Mouse (Mus musculus) kidney, postnatal 25 days (tissue): ENCODE data around the gene 1700056E22Rik.
A peak's percentile ranks its signal among the peaks of the same experiment; 100 is the strongest.

Experiments used
- DNase-seq, 2 experiments: peaks; one replicate each; pipeline ENCODE4 v3.0.0; 2021; ENCODE audit warnings: mixed read lengths in 2 of 2

Gene 1700056E22Rik

DNA sequence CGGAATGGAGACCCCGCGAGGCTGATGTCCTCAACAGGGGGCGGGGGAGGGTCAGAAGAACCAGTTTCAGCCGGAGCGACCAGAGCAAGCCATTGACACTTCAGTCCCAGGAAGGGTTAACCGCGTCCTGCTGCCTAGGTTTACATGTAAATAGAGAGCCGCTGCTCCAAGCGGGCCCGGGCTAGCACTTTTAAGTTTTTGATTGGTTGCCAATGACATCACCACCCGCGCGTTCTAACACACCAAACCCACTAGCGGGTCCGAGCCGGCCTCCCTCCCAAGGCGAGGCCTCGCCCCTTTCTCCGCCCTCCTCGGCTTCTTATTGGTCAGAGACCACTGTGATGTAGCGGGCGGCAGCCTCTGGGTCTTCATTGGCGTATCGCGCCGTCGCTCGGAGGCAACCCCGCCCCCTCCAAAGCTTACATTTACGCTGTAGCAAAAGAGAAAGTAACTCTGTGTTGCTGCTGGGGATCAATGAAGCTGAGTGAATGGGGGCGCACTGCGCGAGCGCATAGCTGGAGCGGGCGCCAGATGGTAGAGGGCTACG, at the start of gene 1700056E22Rik:
TSS of gene 1700056E22Rik (minus strand) at position 291 of the 547 bp plus-strand sequence.
- DNase-seq, result peak; percentile 99 to 100

DNA sequence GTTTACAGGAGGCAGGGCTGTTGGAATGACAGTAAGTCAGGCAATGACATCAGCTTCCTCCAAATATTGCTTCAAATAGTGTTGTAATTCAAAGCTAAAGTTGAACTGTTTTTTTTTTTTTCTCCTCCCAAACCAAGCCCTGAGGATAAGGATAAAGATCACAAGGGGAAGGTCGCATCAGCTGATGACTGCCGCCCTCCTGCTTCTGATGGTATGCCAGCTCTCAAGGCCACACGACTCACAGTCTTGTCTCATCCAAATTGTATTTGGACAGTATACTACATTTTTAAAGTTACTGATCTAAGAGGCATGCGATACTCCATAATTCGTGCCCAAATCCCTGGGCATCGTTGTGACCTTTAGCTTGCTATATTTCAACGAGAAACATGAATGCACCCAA, 49.1 kb upstream of the 1700056E22Rik start:
- no peak for DNase-seq

DNA sequence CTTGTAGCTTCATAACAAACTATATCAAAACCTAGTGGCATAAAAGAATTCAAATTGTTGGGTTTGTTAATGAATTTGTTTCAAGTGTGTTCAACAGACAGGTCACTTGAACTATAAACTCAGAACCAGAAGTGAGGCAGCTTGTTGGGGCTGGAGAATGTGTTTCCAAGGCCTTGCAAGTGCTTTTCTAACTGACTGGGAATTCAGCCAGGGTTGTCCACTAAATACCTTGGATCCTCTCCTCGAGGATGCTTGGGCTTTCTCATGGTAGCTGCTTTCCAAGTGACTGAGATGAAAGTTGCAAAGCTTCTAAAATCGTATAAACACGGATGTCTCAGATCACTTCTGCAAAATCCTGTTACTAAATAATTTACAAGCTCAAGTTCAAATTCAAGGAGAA, 48.6 kb upstream of the 1700056E22Rik start:
- no peak for DNase-seq

DNA sequence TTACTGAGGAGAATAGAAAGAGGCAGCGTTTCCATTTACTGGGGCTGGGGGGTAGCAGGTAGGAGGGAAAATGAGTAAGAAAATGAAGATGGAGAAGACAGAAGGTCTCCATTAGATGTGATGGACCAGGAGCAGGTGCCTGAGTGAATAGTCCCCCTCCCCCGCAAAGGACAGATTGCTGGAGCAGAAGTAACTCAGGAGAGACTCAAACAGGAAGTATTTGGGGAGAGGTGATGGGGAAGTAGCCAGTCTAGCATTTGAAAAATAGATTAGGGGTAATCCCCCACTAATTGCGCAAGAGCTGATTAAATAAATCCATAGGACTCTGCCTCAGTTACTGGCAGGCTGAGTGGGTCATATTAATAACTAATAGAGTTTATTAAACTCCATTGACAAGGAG, 45.2 kb upstream of the 1700056E22Rik start:
- DNase-seq, result no peak

DNA sequence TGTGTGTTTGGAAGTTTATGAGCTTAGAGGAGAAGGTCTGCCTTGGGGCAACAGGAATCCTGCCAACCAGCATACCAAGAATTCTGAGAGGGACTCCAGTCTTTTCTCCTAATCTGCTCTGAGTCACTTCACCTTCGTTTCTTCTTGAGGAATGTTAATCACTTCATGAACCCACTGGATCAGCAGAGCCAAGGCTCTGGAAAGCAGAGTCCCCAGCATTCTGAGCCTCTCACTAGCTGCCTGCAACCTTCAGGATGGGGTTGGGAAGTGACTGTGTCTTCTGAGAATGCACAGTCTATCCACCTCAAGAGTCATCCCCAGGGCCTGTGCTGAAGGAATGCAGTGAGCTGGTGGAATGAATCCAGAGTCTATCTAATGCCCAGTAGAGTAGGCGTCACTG, 42.7 kb upstream of the 1700056E22Rik start:
- DNase-seq, result peak in 1 of 2 experiments; percentile 11

DNA sequence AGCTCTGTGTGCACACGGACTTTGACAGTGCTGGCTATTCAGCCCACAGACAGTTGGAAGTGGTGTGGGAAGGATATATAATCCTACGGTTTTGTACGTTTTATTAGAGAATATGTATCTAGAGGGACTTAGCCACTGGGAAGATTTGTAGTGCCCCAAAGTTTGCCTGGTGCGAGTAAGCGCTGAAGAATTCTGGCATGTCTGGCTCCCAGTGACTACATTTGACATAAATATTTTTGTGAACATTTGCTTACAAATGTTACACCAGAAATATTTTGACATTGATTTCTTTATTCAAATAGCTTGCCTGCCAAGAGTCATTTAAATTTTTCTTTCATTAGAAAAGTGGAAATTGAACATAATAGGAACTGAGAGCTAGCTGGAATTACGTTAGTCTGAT, 42.0 kb upstream of the 1700056E22Rik start:
- no peak for DNase-seq

DNA sequence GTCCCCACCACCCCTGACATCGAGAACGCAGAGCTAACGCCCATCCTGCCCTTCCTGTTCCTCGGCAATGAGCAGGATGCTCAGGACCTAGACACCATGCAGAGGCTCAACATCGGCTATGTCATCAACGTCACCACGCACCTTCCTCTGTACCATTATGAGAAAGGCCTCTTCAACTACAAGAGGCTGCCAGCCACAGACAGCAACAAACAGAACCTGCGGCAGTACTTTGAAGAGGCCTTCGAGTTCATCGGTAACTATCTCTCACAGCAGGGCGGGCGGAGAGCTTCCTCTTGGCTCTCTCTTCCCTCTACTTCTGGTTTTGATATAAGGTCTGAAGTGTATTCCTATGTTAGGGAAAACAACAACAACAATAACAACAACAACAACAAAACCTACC, 34.9 kb upstream of the 1700056E22Rik start:
- no peak for DNase-seq

DNA sequence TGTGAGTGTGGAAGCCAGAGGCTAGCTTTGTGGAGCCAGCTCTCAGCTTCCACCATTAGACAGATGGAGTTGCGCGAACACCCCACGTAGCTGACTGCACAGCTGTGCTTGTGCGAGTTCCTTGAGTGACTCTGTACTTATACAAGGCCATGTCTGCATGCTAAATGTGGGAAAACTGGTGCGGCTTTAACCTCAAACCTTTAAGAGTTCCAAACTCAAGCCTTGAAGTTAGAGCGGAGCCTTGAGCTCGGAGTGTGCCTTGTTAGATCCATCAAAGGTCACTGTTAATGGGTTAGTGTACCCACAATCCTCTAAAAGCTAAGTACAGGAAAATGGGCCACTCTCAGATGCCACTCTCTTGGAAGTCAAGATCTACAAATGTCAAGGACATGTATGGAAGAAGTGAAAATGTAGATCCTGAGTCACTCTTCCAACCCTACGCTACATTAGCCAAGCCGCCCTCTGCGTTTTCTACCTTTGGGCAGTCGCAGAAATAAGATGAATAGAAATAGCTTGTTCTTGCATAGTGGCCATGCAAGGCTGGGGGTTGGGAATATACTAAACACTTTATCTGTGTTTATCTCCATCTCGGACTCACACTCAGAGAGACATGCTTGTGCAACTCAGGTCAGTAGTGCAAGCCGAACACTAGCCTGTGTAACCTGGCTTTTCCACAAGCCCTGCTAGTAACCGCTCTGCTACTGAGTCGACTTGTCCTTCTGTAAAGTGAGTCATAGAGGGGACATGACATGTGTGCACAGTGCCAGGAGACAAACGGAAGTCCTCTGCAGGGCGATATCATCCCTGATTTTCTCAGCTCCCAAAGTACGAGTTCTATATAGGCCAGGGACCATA, 33.8 kb upstream of the 1700056E22Rik start:
- DNase-seq, result no peak

DNA sequence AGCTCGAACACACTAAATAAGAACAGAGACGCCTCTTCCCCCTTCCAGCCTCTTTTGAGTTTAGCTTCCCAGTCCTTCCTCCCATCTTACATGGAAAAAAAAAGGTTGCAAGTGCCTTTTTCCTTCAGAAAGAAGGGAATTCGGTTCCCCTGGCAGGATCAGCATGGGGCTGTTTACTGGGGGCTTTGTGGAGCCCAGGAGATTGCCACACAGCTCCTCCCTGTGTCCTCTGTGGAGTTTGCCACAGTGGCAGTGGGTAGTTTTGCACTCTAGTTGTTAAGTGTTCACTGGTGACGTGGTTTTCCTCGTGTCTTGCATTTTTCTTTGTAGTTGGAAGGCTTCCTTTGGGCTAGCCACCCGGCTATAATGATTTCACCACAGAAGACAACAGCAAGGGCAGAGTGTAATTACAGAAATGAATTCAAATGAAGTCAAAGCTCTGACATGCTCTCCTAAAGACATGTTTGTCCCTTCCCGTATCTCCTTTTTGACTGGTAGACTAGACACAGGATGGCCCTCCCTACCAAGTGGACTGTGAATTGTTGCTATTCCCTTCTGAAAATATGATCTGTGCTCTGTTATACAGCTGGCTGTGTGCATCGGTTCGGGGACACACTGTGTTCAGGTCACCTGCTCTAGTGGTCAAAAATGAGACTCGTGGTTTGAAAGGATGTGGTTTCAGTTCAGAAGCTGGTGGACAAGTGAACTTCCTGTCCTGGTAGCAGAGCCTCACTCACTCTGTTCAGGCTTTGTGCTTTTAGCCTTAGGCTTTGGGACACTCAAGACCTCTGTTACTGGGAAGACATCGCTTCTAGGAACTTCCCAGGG, 32.6 kb upstream of the 1700056E22Rik start:
- no peak for DNase-seq

DNA sequence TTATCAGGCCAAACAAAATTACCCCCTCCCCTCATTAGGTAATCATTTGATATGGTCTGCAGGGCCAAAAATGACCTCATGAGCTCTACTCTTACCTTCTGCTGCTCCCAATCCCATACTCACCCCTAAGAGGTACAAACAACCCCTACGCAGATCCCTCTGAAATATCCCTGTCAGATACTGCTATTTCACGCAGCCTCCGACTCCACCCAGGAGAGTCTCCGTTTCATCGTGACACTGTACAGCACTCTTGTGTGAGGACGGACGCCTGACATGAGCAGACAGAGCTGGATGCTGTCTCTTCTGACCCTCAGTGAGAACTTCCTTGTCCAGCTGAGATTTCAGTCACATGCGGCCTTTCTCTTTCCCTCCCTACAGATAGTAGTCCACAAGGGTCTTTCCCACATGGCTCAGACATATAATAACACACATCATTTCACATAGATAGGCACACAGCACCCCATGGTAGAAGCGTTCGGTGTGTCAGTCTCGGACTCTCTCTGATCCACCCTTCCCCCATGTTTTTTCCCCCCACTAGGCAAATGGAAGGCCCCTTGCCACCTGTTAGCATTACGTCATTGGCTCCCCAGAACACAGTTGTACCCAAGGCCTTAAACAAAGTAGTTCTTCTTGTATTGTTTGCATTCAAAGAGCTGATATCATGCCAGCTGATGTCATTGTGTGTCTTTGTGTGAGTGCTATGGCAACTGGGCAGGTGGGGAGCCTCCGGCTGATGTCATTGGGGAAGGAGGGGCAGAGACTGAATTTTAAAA, 31.7 kb upstream of the 1700056E22Rik start:
- no peak for DNase-seq

DNA sequence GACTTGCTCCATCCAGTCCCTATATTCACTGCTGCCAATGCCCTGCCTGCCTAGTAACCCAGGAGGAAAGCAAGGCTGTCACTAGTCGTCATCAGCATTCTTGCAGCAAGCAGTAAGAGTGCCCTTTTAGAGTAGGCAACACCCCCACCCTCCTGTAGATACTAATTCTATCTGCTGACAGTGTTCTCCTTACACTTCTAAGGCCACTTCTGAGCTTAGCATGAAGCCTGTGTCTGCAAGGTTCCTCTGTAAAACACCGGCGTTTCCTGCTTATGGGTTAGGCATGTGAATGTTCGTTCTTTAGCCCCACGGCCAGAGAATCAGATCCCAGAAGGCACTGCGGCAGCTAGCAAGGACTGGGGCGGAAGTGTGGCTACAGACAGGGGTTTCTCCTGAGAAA, 30.2 kb upstream of the 1700056E22Rik start:
- no peak for DNase-seq

DNA sequence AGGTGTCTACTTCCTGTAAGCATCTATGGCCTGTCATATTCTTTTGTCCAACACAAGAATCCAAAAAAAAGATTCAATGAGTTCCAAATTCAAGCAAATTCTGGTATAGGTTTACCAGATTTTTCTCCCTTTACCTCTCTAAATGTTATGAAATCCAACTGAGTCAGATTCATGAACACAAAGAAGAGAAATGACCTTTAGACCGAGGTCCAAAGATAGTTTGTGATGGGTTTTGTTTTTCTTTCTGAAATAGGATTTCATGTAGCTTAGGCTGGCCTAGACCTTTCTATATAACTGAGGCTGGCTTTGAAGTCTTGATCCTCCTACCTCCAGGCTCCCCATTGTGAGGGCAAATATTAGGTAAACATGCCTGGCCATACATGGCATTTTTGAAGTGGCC, 27.8 kb upstream of the 1700056E22Rik start:
- DNase-seq, result no peak

DNA sequence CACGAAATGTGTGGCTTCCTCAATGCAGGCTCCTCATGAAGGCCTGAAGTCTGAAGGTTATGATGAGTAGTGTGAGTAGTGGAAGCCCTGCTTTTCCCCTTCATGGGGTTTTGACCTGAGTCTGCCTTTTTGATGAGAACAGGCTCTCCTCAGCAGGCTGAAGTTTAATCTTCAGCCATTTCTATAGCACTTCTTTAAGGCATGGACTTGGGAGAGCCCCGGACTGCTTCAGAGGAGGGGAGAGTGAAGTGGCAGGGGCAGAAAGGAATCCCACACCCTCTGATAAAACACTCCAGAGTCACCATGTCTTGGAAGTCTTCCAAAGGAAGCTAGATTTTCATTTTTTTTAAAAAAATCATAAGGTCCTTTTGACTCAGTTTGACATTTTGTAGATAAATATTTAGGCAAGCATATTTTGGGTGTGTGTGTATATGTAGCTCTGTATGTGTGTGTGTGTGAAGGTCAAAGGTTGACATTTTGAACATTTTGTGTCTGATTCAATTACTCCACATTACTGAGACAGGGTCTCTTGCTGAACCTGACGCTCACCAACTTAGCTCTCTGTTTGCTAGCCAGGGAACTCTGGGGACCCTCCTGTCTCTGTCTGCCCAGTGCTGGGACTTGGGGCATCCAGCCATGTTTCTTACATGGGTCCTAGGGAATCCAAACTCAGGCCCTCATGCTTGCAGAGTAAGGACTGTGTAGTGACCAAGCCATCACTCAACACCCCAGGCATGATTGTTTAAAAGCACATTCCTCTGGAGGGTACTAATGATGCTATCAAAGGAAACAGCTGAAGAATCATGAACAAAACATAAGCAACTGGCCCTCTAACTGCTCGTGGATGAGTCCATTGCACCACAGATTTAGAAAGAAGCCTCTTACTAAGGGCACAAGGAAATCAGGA, 27.0 kb upstream of the 1700056E22Rik start:
- DNase-seq, result no peak

DNA sequence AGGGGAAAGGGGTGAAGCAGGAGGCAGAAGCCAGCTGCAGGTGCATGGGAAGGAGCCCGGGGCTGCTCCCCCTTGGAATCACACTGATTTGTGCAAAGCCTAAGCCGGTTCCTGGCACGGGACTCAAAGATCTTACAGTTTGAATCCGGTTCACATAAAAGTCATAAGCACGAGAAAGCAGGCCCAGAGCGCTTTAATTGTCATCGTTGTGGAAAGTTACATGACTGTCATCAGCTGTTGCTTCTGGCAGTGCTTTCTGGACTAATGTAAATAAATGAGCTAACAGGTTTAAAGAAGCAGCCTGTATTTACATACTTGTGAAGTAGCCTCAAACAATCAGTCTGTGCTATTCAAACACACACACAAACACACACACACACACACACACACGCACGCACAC, 26.3 kb upstream of the 1700056E22Rik start:
- peak in 1 of 2 experiments; percentile 32 for DNase-seq

DNA sequence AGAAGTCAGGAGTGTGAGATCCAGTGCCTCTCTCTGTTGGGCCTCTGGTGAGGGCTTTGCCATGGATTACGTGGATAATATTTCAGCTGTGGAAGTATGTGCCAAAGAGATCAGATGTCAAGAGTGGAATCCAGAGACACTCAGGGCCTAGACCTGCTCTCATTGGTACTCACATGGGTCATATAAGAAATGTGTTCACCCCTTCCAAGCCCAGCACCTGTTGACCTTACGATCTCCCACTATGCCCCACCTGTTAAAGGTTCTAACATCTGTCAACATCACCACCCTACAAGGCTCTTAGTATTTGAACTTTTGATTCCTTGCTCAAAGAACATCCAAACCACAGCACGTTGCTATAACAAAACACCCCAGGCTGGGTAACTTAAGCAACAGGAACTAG, 25.7 kb upstream of the 1700056E22Rik start:
- no peak for DNase-seq

DNA sequence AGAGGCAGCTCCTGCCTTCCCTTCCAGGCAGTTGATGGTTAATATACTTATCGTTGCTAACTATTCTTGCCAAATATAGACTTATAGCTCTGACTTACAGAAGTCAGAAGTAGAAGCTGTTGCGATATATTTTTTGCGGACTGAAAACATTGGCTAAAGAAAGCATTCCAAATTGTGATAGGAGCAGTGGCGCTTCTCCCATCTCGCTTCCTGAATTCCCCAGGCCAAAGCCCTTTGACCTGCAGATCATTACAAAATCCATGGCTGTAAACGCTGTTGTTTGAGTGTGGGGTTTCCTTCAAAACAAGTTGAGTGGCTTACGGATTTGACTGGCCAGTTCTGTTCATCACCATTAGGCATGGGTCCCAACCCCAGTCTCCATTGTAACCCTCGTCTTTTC, 24.1 kb upstream of the 1700056E22Rik start:
- DNase-seq, result no peak

DNA sequence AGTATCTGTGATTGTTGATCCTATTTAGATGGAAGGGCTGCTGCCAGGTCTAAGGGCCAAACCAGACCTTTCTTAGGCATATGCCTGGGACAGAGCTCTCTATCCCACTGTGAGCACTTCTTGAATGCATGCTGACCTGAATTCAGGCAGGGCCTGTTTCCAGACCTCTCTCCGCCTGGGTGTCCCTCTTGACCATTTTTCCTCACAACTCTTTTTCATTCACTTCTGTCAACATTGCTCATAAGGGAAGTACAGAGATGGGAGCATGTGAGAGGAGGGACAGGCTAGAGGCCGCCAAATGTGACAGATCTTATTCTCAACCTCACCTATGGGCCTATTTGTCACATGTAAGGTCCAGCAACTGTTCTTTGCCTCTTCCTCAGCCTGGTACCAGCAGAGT, 20.1 kb upstream of the 1700056E22Rik start:
- DNase-seq, result no peak

DNA sequence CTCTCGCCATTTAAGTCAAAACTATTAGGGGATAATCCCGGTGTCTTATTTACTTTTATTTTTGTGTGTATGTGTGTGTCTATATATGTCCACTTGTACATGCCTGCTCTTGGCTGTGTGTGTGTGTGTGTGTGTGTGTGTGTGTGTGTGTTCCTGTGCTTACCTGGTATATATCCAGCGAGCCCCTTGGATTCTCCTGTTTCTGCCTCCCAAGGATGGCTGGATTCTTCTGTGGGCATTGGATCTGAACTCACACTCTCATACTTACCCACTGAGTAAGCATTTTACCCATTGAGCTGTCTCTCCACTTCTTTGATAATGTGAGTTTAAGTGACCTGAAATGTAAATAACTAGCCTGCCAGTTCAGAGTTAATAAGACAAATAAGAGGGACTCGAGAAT, 19.6 kb upstream of the 1700056E22Rik start:
- no peak for DNase-seq

DNA sequence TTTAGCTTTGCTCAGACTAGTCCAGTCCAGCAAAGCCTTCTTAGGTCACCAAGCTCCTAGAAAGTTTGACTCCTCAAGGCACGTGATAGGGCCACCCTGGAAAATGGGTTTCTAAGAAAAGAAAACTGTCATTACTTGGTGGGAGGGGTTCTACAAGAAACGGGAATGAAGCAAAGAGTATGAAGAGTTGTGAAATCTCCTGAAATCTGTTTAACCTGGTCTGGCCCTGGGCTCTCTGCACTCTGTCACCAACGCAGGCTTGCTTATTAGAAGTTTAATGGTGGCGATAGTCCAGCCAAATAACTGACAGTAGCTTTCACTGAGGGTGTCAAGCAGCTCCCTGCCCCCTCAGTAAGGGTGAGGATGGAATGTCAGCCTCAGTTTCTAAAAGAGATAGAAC, 19.0 kb upstream of the 1700056E22Rik start:
- no peak for DNase-seq

DNA sequence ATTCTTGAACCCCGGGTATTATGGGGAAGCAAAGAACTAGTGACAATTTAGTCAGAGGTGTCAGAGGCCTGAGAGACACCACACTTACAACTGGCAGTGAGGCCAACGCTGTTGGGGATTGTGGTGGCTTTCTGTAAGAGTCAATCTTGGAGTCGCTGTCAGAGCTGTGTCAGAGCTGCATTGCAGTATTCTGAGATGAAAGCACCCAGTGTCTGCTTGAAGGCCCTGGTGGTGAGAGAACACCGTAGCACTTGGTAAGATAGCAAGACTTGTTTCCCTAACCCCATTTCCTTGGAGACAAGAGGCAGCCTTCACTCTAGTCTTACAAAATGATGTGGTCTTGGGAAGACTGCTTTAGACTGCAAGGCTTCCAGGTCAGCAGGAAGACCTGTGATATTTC, 18.2 kb upstream of the 1700056E22Rik start:
- DNase-seq, result no peak

DNA sequence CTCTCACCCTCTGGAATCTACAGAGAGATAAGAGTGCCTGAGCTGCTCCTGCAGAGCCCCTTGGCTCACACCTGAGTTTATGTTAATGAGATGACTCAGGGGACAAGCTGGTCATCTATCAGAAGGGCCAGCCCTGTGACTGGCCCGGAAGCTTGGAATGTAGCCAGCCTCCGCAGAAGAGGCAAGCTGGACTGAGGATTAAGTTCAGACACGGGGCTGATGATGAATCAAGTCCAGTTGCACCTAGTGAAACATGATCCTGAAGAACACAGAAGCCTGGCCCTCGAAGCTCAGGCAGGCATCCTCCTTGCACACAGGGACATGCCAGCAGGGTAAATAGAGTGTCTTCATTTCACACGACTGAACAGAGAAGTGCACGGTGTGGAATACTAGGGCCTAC, 17.7 kb upstream of the 1700056E22Rik start:
- peak; percentile 43 to 52 for DNase-seq

DNA sequence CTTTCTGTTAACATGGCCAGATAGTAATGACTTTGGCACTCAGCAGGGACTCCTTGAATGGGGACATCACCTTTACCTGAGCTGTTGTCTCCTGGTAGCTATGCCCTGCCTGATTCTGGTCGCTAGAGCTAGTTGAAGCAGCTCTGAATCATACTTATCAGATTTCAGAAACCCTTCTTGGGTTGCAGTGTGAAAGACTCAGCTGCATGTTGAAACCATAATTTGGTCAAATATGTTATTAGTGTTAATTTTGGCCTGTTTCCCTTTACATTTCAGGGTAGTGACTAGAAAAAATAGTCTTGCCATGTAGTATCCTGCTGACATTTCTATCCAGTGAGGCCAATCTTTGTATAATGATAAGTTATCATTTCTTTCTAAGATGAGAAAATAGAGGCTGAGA, 17.2 kb upstream of the 1700056E22Rik start:
- no peak for DNase-seq
